Mouse (Mus musculus): Measurements from ENCODE around the gene Gm4131. TPM values are rescaled to one million over a fixed set of nuclear protein-coding genes. Genes with fewer than 3 reads are reported as not detected.

The Gm4131 gene
- total RNA-seq, 2 experiments from 2014 or later: not detected

DNA sequence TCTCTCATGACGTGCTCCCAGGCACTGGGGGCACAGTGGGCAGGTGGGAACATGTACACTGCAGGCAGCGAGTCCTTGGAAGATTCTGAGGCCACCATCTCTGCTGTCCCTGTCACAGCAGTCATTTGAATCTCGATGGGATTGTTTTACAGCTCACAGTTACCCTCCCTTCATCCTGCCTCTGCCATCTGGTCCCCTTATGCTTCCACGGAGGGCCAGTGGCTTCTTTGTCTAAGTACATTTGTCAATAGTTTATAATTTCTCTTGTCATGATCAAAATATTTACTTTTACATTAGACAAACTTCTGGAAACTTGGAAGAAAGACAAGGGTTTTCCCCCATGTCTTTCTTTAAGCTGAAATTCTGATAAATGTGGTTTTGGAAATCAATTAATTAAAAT lies 20.0 kb downstream of the Gm4131 start:
- no peak for DNase-seq

DNA sequence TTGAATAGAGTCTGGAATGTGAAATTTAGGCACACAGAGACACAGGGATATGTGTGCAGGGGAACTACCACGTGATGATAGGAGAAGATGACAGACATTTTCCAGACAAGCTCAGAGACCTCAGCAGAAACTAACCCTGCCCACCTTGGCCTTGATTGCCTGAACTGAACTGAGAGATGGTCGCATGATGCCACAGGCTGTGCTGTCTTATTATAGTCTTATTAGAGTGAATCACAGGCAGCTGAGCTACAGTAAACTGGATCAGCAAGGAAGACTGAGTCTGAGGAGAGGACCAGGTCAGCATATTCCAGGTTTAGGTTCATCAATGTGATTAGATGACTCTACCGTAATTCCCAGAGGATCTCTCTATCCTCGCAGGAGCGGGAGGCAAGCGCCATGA lies 20.4 kb downstream of the Gm4131 start:
- no peak for DNase-seq

DNA sequence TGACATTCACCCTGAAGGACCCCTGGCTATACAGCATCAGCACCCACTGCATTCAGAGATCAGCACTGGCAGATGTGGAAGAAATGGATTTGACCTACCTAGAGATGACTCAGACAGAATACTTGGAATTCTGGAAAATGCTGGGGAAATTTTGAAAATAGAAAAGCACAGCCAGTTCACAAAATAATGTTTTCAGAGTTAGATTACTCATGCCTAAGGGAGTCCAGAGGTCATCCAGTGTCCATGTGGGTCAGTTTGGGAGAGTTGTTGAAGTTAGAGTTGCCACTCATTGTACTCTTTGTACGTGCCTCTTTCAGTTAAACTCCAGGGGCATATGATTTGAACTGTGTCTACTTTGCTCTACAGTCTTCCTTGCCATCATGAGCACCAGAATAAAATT lies 25.0 kb downstream of the Gm4131 start:
- DNase-seq: no peak

DNA sequence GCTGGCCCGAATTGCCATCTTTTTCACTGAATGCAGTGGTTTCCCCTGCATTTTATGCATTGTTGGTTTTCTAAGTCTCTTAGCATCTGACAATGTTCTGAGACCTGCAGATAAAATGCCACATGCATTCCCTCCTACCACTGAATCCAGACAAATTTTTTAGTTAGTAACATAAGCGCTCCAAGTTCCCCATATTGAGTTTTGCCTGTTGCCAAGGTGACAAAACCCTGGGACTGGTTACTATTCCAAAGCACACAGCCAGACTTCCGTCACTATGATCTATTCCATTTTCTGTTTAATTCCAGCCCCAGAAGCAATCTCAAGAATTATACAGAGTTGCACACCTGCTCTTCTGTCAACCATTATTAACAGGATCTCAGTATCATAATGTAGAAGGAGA lies 26.9 kb downstream of the Gm4131 start:
- no peak for DNase-seq

DNA sequence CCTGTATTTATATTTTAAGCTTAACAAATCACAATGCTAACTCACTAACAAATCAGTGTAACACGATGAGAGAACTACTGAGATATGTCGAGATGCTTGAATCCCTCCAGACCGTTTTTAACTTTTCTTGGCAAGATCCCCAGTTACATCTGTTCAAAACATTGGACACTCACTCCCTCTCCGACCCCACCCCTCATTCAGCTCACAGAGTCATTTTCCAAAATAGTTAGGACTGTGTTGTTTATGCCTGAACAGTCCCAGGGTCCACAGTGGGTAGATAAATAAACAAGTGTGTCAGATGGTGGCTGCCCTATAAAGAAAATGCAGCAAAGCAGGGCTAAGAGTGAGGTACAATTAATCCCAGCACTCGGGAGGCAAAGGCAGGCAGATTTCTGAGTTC lies 29.7 kb downstream of the Gm4131 start:
- DNase-seq: no peak

DNA sequence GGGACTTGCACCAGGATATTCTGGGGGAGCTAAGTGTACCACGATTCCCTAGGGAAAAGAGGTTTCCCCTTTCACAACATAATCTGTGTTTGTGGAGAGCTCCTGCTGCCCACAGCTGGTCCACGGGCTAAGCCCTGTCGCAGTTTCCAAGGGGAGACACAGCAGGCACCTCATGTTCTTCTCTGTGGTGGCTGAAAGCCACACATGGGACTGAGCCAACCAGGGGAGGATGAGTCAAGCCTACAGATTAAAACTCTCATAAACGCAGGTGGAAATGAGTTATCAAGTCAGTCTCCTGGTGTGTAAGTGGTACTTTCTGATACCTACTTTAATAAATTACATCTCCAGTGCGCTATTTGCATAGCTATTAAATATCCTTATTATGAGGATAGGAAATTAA lies 30.6 kb downstream of the Gm4131 start:
- DNase-seq: no peak

DNA sequence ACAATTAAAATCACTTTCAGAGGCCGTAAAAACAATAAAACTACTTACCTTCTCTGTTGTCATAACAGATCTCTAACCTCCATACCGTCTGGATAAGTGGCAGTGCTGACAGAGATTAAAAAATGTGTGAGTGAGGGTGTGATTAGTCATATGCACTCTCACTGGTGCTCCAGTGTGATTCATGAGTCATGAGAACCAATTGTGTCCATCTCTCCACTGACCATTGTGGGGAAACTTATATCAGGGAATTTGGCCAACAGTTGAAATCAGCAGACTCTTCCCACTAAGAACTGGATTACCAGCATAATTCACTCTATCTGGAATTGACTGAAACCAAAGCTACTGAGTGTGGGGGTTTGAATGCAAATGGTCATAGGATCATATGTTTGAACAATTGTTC lies 35.8 kb downstream of the Gm4131 start:
- no peak for DNase-seq

DNA sequence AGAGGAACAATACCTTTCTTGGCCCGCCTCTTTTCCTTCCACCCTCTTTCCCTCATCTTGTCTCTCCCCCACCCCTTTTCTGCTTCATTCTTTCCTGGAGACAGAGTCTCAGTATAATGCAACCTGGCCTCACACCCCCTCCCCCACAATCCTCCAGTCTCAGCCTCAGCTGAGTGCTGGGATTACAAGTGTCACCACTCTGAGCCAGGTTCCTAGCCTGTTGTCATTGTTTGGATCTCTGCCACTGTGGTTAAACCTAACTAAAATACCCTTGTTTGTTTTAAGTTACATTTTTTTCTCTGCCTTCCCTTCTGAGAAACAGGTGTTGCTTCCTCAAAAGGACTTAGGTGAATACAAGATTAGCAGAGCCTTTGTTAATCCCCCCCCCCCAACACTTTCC lies 53.9 kb downstream of the Gm4131 start:
- no peak for DNase-seq

DNA sequence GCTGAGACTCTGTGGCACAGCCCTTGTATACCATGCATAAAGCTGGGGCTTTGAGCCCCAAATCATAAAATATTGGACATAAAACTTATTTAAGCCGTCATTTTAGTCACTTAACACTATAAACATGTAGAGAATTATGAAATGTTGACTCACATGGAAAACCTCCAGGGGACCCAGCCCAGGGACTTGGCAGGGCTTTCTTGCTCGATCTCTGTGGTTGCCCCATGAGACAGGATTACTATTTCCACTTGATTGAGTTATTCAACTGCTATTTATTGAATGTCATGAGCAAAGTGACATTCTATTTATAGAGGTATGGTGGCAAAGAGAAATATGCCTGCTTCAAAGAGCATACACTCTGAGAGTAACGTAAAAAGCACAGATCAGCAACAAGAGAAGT lies 57.4 kb downstream of the Gm4131 start:
- DNase-seq: peak; percentile 33

DNA sequence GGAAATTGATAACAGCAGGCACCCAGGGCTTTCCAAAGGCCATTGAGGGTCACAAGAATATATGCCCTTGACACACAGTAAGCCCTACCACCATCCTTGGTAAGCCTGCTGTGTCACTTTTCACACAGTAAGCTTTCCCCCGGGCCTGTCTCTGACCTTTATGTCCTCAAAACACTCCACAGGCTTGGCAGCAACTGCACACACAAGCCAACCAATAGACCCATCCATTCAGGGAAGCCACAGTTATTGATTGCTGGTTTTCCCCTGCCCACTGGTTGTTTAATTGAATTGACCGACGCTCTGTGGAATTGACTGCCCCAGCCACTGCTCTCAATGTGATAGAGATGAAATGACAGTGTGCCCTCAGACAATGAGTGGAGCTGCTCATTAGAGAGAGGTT lies 60.5 kb downstream of the Gm4131 start:
- no peak for DNase-seq

DNA sequence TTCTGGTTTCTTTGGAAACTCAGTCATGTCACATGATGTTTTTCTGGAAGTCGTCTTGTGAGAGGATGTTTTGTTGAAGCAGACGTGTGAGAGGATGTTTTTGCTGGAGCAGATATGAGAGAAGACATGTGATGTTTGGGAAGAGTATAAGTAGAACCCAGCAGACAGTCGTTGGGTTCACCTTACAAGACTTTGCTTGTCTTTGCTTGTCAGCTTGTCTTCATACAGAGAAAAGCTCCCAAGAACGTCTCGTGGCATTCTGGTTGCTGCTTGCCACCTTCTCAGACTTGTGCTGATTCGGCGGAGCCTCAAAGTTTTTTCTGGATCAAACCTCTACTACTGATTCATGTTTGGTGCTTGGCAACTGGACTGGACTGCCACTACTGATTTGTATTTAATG lies 69.3 kb downstream of the Gm4131 start:
- DNase-seq: no peak

DNA sequence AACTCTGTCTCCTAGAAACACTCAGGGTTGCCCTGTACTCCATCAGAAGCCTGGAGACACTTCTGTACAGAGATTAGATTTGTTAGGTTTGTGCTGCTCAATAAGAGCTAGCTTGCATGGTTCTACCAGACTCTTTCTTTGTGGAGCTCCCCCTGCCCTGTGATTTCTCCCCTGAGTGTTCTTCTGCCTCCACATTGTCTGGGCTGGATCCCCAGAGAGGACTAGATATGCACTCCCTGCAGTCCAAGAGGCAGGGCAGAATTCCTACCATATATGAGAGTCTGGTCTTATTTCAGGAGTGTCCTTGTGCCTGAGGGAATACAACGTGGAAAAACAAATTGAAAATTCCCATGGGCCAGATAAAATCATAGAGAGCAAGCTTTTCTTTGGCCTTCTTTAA lies 70.2 kb downstream of the Gm4131 start:
- DNase-seq: no peak

DNA sequence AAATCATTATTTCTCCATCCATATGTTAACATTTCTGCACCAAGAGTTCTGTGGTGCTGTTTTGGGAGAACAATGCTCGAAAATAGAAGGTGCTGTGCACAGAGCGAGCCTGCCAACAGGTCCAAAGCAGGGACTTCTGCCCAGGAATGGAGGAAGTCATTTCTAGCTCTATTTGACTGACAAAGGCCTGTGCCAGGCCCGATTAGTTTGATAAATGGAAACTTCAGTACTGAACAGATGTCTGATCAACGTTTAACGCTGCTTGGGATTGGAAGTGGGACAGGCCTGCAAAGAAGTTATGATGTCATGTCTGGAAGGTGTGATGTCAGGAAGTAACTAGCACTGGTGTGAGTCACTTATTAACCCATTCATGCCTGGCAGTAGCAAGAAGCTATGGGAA lies 73.3 kb downstream of the Gm4131 start:
- DNase-seq: no peak

DNA sequence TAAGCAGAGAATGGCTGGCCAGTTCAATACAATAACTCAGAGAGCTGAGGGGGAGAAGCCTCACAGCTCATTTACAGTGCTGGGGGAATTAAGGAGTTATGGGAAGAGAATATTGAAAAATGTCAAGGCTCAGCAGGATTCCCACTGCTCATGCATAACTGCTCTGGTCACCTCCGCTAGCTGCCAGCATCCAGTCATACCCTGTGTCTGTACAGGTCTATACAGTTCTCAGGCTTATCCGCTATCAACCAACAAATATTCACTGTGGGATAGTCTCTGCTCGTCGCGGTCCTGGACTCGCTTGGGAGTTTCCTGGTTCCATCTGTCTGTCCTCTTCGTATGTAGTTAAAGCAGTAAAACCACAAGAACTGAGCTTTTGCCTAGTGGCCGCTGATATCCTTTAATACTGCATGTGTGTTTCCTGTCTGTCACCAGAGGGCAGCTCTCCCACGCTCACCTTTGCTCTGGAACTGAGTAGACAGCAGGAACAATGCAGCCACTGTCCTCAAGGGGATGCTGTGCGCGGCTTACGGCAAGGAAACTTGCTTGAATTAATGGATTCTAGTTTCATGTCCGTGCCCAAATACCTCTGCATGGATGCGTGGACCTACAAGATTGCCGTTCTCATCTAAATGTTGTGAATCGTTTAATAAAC lies 74.4 kb downstream of the Gm4131 start:
- peak; percentile 86 for DNase-seq

DNA sequence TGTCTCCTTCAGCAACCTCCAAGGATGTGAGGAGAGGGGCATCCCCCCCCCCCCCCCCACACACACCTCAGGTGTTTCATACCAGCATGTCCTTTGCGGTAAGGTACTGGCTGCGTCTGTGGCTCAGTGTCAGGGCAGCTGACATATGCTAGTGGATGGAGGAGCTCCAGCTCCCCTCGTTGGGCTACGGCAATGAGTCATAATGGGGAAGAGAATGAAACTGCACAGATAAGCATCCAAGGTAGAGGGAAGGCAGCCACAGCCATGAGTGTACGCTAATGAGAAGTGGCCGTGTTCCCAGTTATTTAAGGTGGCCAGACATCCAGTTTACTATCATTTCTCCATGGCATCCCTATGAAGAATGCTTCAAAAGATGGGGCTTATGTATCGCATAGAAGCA lies 78.5 kb downstream of the Gm4131 start:
- DNase-seq: no peak

DNA sequence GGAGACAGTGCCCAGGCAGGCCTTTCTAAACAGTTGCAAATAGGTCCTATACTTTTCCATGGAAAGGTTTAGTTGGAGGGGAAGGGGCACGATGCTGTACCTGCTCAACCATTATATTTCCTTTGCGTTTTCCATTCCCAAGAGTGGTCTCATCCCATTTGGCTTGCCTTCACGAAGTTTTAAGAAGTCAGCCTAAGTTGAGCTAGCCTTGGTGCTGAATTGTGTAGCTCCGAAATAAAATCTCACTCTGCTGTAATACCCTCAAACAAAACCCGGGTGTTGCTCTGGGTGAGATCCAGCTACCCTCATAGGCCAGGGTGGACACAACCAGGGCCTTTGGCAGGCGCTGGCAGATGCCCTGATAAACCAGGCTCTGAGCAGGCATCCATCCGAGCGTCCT lies 85.3 kb downstream of the Gm4131 start:
- DNase-seq: no peak

DNA sequence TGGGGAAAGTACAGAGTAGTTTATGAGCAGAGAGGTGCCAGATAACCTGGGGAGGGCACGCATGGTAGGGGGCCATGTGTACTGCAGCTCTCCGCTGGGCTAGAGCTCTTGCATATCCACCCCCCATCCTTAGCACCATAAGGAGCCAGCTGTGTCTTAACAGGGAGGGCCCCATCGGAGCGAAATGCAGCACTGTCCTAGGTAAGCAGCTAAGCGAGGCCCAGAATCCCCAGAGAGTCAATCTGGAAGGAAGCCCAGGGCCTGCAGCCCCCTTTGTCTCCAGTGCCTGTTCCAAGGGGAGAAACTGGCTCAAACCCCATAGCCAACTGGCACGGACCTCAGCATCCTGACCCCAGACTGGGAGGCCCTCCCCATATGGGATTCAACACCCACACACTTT lies 87.3 kb downstream of the Gm4131 start:
- DNase-seq: no peak

DNA sequence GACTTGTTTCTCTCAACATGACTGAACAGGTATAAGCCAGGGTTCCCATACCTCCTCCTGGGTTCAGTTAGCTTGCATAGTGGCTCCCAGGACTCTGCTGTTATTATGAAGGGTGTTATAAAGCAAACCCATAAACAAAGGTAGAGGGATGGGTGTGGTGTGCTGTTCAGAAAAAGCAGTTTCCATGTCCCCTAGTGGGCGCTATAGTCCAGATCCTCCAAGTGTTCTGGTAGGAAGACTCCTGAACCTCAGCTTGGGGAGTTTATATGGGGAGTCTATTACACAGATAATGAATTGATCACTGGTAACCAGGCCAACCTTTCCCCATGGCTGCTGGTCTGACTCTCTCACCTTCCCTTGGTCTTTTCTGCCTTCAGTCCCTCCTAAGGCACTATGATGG lies 92.2 kb downstream of the Gm4131 start:
- no peak for DNase-seq

DNA sequence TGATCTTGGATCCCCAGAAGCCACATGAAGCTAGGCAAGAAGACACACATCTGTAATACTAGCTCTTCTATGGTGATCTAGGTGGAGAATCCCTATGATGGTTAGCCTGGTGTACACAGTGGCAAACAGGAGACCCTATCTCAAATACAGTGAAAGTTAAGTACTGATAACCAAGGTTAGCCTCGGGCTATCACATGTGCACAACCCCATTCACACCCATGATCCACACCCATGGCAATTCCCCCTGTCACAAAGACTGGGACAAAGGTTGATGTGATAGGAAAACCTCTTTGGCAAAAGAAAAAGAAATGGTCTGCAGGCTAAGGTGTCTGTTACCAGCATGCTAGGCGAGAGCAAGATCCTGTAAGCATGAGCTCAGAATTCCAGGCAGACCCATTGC lies 94.7 kb downstream of the Gm4131 start:
- DNase-seq: no peak

DNA sequence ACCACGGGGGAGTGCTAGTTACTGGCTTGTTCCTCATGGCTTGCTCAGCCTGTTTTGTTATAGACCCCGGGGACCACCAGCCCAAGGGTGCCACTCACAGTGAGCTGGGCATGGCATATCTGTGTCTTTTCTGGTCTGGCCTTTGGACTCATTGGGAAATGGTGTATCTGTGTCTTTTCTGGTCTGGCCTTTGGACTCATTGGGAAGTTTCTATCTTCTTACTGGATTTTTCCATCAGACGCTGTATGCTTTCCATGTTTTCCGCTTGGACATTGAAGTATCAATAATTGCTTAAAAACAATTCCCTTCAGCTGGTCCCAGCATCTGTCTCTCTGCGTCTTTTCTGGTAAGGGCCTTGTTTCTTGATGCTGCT lies 98.0 kb downstream of the Gm4131 start:
- no peak for DNase-seq

DNA sequence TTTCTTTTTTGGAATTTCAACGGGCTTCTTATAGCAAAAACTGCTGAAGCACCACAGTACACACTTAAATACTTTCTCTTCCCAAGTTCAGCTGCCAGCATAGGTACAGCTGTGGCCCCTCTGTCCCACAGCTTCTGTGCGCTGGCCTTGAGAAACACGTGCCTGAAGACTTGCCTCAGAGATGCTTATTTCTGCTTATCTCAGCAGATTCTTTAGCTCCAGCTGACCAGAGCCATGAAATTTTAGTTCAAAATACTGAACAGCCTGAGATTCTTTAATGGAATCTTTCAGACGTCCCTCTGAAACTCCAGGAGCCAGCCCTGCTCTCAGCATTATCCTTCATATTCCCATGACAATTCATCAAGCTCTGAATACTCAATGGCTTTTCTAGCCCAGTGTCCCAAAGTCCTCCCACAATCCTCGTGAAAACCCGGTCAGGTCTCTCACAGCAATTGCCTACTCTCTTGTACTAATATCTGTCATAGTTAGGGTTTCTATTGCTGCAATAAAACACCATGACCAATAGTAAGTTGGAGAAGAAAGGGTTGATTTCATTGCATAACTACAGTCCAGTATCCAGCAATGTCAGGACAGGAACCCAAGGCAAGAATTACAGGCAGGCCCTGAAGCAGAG lies 98.5 kb downstream of the Gm4131 start:
- DNase-seq: no peak

DNA sequence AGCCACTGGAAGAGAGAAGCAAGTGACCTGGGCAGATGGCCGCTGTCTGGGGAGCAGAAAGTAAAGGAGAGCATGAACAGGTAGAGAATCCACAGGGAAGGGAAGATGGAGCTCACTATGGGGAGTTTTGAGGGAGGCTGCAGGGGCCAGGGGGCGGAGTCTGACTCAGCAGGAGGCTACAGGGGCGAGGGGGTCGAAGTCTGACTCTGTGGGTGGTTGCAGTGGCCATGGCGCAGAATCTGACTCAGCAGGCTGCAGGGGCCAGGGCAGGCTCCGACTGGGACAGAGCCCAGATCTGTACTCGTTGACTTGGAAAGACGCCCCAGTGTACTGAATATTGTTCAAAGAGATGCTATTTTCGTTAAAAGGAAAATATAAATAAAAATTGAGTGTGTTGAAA lies 101.8 kb downstream of the Gm4131 start:
- DNase-seq: peak; percentile 38

DNA sequence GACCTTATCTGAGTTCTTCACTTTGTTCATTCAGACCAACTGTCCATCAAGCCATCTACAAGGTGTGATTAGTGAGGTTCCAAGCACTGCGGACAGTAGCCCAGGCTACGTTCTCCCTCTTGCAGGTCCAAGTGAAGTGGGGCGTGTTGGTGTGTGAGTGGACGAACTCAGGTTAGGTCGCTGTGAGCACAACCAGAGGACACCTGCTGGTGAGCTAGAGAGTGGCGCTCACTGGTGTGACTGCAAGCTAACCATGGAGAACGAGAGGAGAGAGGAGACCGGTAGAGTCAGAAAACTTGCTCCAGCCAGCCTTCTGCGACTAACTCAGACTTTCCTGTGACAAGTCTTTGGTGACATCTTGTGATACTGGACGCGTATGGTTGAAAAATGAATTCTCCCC lies 107.2 kb downstream of the Gm4131 start:
- DNase-seq: peak; percentile 19

DNA sequence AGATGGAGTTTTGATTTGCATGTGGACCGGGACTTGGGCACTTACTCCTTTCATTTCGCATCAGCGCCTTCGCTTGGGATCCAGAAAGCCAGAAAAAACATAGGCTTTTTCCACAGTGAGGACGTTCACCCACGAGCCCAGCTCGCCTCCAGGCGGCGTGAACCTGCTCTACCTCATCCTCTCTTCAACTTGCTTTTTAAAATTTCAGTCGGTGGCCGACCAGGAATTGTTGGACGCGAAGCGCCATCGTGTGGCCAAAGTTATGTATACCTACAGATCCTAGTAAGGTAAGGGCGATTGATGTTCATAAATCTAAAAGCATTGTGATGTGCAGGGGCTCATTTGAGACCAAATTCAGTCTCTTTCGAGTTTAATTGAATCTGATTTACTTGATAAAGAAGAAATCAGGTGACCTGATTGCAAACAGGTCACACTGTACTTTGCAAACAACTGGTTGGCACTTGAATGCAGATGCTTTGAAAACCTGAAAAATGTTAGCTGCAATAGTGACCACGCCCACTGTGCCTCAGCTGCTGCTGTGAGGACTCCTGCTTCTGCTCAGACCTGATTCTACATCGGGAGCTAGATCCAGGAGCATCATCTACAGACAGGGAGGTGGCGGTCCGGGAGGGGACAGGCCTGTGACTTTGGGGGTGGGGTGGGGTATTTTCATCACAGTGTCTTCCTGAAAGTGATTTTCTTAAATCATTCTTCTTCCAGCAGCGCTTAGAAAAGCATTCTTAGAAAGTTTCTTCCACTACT lies 109.1 kb downstream of the Gm4131 start:
- peak; percentile 94 for DNase-seq
